Comparison of ENCODE assay signal across 14 mouse cellular contexts in the genomic region with DNA sequence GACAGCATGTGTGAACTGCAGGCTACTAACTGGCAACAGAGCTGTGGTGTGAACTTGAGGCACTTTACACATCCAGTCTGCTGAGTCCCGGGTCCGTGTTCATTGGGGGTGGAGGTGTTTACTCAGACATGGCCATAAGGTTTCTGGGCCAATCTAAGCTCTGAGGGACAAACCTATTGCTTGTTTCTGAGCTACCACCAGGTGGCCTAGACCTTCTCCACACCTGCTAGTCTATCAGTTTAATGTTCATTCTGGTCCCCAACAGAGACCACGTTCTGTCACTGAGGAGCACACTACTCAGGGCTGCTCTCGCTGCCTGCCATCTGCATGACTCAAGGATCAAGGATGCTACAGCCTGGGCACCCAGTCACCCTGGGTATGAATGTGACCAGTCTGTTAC. TPM values are rescaled to one million over a fixed set of nuclear protein-coding genes. Genes with fewer than 3 reads are reported as not detected.
DNase-seq lines count a peak whose midpoint lies in the region; ATAC-seq and TF ChIP-seq lines count a peak whose summit lies in the region.
"Had no signal": no experiment of that assay in that cellular context is flagged by ENCODE, and none has a peak within 500 bp of the region (broad histone marks: within the 10 kb centered on the region; RNA-seq: fewer than 3 reads in every experiment).

No protein-coding gene starts in this region.

- DNase-seq in cerebellum, adult 2 months: no peak
- no peak for DNase-seq in cerebellum, adult 9-11 months
- no peak for DNase-seq in left cerebral cortex, adult 2 months (ENCODE audit: extremely low spot score in 1 of 2, low spot score in 2 of 2)
- no peak for DNase-seq in left cerebral cortex, adult 18-20 months (ENCODE audit: low spot score in 2 of 2)
- peak; percentile 22 for DNase-seq in A20 (ENCODE audit: low read depth, low spot score)
- no peak for DNase-seq in liver, embryonic 14.5 days (ENCODE audit: low read depth in 3 of 3, low spot score in 3 of 3)
- DNase-seq in spleen, postnatal 36 days (ENCODE audit: low spot score in 2 of 2): no peak
- DNase-seq in urinary bladder, adult 18-20 months (ENCODE audit: low spot score in 2 of 2): no peak
- DNase-seq: kidney, postnatal 4 days; left cerebral cortex, postnatal 4 days had no signal

- TF ChIP-seq POLR2A in cerebellum, adult 2 months (IDR thresholded peaks at IDR 0.05; ENCODE audit: borderline replicate concordance, insufficient read depth, low read length): no peak

- H3K9ac ChIP-seq in liver, embryonic 14.5 days (replicated peaks): no peak overlapping the region
- H3K9ac ChIP-seq: hindbrain, embryonic 12.5 days had no signal

- no peaks in the 10 kb centered on the region for H3K27me3 ChIP-seq in cerebellum, adult 2 months (ENCODE audit: control insufficient read depth, insufficient read depth, low read length)
- H3K27me3 ChIP-seq in liver, embryonic 14.5 days (ENCODE audit: control insufficient read depth, insufficient read depth, low read length): no peaks in the 10 kb centered on the region
- H3K27me3 ChIP-seq: hindbrain, embryonic 12.5 days had no signal

- H3K9me3 ChIP-seq in liver, embryonic 14.5 days (ENCODE audit: control insufficient read depth, low read length): no peaks in the 10 kb centered on the region
- H3K9me3 ChIP-seq: heart, embryonic 10.5 days; hindbrain, embryonic 12.5 days had no signal

- peaks cover 4% of the 10 kb centered on the region for H3K4me1 ChIP-seq in cerebellum, adult 2 months (ENCODE audit: control insufficient read depth, insufficient read depth, low read length)
- peaks cover 33 to 34% of the 10 kb centered on the region in 2 experiments for H3K4me1 ChIP-seq in liver, embryonic 14.5 days (replicated peaks; ENCODE audit: control insufficient read depth in 2 of 2, insufficient read depth in 2 of 2, low read length in 1 of 2)

- no peak for TF ChIP-seq EP300 in liver, embryonic 14.5 days (IDR thresholded peaks at IDR 0.05; ENCODE audit: low read depth)

- peaks cover 38% of the 10 kb centered on the region for H3K36me3 ChIP-seq in liver, embryonic 14.5 days (replicated peaks; ENCODE audit: control insufficient read depth, insufficient read depth, low read depth)

- ATAC-seq in liver, embryonic 14.5 days (ENCODE audit: insufficient read depth): no peak

- H3K4me3 ChIP-seq in cerebellum, adult 2 months (replicated peaks; ENCODE audit: insufficient read depth, low read depth, low read length): no peak overlapping the region
- H3K4me3 ChIP-seq in left cerebral cortex, adult 2 months: no peak overlapping the region
- no peak overlapping the region for H3K4me3 ChIP-seq in liver, embryonic 14.5 days (ENCODE audit: insufficient read depth in 1 of 2, low read depth in 2 of 2, low read length in 2 of 2)
- H3K4me3 ChIP-seq: heart, embryonic 10.5 days; hindbrain, embryonic 12.5 days had no signal

- no peak overlapping the region for H3K27ac ChIP-seq in cerebellum, adult 2 months (ENCODE audit: insufficient read depth, low read length)
- H3K27ac ChIP-seq in left cerebral cortex, adult 2 months: no peak overlapping the region
- peak overlapping the region; percentile 67; the same call in 1 of the 2 replicates for H3K27ac ChIP-seq in liver, embryonic 14.5 days
- H3K27ac ChIP-seq: heart, embryonic 10.5 days; hindbrain, embryonic 12.5 days had no signal

- no peak overlapping the region for H3K4me2 ChIP-seq in liver, embryonic 14.5 days (ENCODE audit: low read depth)
- H3K4me2 ChIP-seq: hindbrain, embryonic 12.5 days had no signal

- WGBS in cerebellum, adult 2 months: 34% methylated on average over 4 of the region's 4 CpGs
- WGBS in liver, embryonic 14.5 days (ENCODE audit: insufficient replicate concordance): 74% methylated on average over 4 of the region's 4 CpGs

- TF ChIP-seq CTCF in cerebellum, adult 2 months (IDR thresholded peaks at IDR 0.05; ENCODE audit: borderline replicate concordance, insufficient read depth, low read depth, low read length): peak; percentile 20; the same call in 1 of the 2 replicates
- peak; percentile 17; the same call in 1 of the 2 replicates for TF ChIP-seq CTCF in left cerebral cortex, adult 2 months (IDR thresholded peaks at IDR 0.05)
- TF ChIP-seq CTCF in liver, embryonic 14.5 days (IDR thresholded peaks at IDR 0.05; ENCODE audit: low read depth): peak; percentile 60

- intact Hi-C loops in left cerebral cortex, adult 2 months (cut with DNase I): no loop called here

RNA-seq across cellular contexts. Expression of gene Rnf187, which starts 7.1 kb away (rescaled TPM):
- polyA plus RNA-seq in cerebellum, adult 2 months (2012; rRNA removed): 578 and 589 TPM in 2 replicates
- 100 to 1,000 TPM; 445 to 469 TPM for total RNA-seq in left cerebral cortex, adult 2 months (2021)
- total RNA-seq in left cerebral cortex, adult 18-20 months (2021): 100 to 1,000 TPM; 485 to 490 TPM
- polyA plus RNA-seq in liver, embryonic 14.5 days (2012; rRNA removed): 80.8 and 83.3 TPM in 2 replicates
- polyA plus RNA-seq in liver, embryonic 14.5 days (2014; fragmentation: Nextera tagmentation; extraction: Ambion mirVana): 104 and 120 TPM in 2 replicates

RNA-seq across cellular contexts. Expression of gene Btnl10, which starts 13.9 kb away (rescaled TPM):
- not detected in 2 replicates for polyA plus RNA-seq in cerebellum, adult 2 months (2012; rRNA removed)
- not detected for total RNA-seq in left cerebral cortex, adult 2 months (2021)
- total RNA-seq in left cerebral cortex, adult 18-20 months (2021): not detected
- polyA plus RNA-seq in liver, embryonic 14.5 days (2012; rRNA removed): 18.2 and 19.3 TPM in 2 replicates
- 9.1 and 9.6 TPM in 2 replicates for polyA plus RNA-seq in liver, embryonic 14.5 days (2014; fragmentation: Nextera tagmentation; extraction: Ambion mirVana)
- polyA plus RNA-seq: heart, embryonic 10.5 days; hindbrain, embryonic 12.5 days; neural tube, embryonic 11.5 days; stomach, embryonic 14.5 days had no signal

RNA-seq across cellular contexts. Expression of gene Hist3h2ba, which starts 17.1 kb away (rescaled TPM):
- 154 and 186 TPM in 2 replicates for polyA plus RNA-seq in cerebellum, adult 2 months (2012; rRNA removed)
- 10 to 100 TPM; 88.5 to 98.9 TPM for total RNA-seq in left cerebral cortex, adult 2 months (2021)
- total RNA-seq in left cerebral cortex, adult 18-20 months (2021): 100 to 1,000 TPM in 1 of 2 experiments, 10 to 100 TPM in 1; 99.3 to 112 TPM
- polyA plus RNA-seq in liver, embryonic 14.5 days (2012; rRNA removed): 15.7 and 16.0 TPM in 2 replicates
- polyA plus RNA-seq in liver, embryonic 14.5 days (2014; fragmentation: Nextera tagmentation; extraction: Ambion mirVana): 4.2 and 6.0 TPM in 2 replicates

RNA-seq across cellular contexts. Expression of gene Hist3h2a, which starts 22.9 kb away (rescaled TPM):
- 41.3 and 43.2 TPM in 2 replicates for polyA plus RNA-seq in cerebellum, adult 2 months (2012; rRNA removed)
- total RNA-seq in left cerebral cortex, adult 2 months (2021): 10 to 100 TPM; 55.5 to 59.1 TPM
- 10 to 100 TPM; 62.8 to 63.7 TPM for total RNA-seq in left cerebral cortex, adult 18-20 months (2021)
- 11.0 and 11.5 TPM in 2 replicates for polyA plus RNA-seq in liver, embryonic 14.5 days (2012; rRNA removed)
- 13.5 and 16.7 TPM in 2 replicates for polyA plus RNA-seq in liver, embryonic 14.5 days (2014; fragmentation: Nextera tagmentation; extraction: Ambion mirVana)

RNA-seq across cellular contexts. Expression of gene Trim17, which starts 22.9 kb away (rescaled TPM):
- polyA plus RNA-seq in cerebellum, adult 2 months (2012; rRNA removed): 3.5 and 4.8 TPM in 2 replicates
- 1 to 10 TPM; 4.8 to 4.9 TPM for total RNA-seq in left cerebral cortex, adult 2 months (2021)
- total RNA-seq in left cerebral cortex, adult 18-20 months (2021): 1 to 10 TPM; 4.0 to 5.0 TPM
- 0.05 and 0.06 TPM in 2 replicates for polyA plus RNA-seq in liver, embryonic 14.5 days (2012; rRNA removed)
- polyA plus RNA-seq in liver, embryonic 14.5 days (2014; fragmentation: Nextera tagmentation; extraction: Ambion mirVana): 0.06 and 0.14 TPM in 2 replicates
